Comparison of ENCODE assay signal across 16 mouse cellular contexts in genomic region chr6:127701036-127701783, GRCm38 (mm10).
DNase-seq lines count a peak whose midpoint lies in the region; ATAC-seq lines count a peak whose summit lies in the region.
"Had no signal": no experiment of that assay in that cellular context is flagged by ENCODE, and none has a peak within 500 bp of the region (broad histone marks: within the 10 kb centered on the region; RNA-seq: fewer than 3 reads in every experiment).

No protein-coding gene starts in this region.

- peak overlapping the region; percentile 30; the same call in 1 of the 2 replicates for H3K9ac ChIP-seq in forebrain, embryonic 14.5 days (ENCODE audit: low read length)
- H3K9ac ChIP-seq in midbrain, embryonic 11.5 days (ENCODE audit: low read length) = no peak overlapping the region
- H3K9ac ChIP-seq: heart, embryonic 13.5 days had no signal

- H3K4me1 ChIP-seq in forebrain, embryonic 14.5 days (ENCODE audit: control insufficient read depth, insufficient read depth, low read length) = peaks cover 15% of the 10 kb centered on the region
- H3K4me1 ChIP-seq in midbrain, embryonic 11.5 days (ENCODE audit: control insufficient read depth, insufficient read depth, low read length) = peaks cover 13% of the 10 kb centered on the region

- no peak overlapping the region for H3K4me2 ChIP-seq in forebrain, embryonic 14.5 days (ENCODE audit: low read length)
- H3K4me2 ChIP-seq in midbrain, embryonic 11.5 days = no peak overlapping the region
- H3K4me2 ChIP-seq: heart, embryonic 13.5 days; liver, embryonic 11.5 days had no signal

- H3K9me3 ChIP-seq in forebrain, embryonic 14.5 days (replicated peaks; ENCODE audit: control insufficient read depth, low read length) = no peaks in the 10 kb centered on the region
- no peaks in the 10 kb centered on the region for H3K9me3 ChIP-seq in midbrain, embryonic 11.5 days (ENCODE audit: control insufficient read depth, low read length)
- H3K9me3 ChIP-seq: heart, embryonic 13.5 days had no signal

- H3K27me3 ChIP-seq in forebrain, embryonic 14.5 days (replicated peaks; ENCODE audit: control insufficient read depth, insufficient read depth, low read length) = no peaks in the 10 kb centered on the region
- H3K27me3 ChIP-seq in midbrain, embryonic 11.5 days (ENCODE audit: control insufficient read depth, insufficient read depth, low read length) = 0 out of 2 replicates have a peak, but pooled peaks cover 2% of the 10 kb centered on the region
- H3K27me3 ChIP-seq: heart, embryonic 13.5 days had no signal

- peak; percentile 38 to 41 for DNase-seq in cerebellum, postnatal 14 days
- DNase-seq in forebrain, embryonic 14.5 days (ENCODE audit: low spot score) = peak; percentile 95
- DNase-seq in midbrain, embryonic 11.5 days (ENCODE audit: low spot score, missing footprints) = peak; percentile 93
- DNase-seq in retina, embryonic 14.5 days (ENCODE audit: low spot score) = peak; percentile 82
- DNase-seq in adrenal gland, postnatal 4 days (ENCODE audit: low spot score in 2 of 2) = no peak
- no peak for DNase-seq in urinary bladder, postnatal 36 days (ENCODE audit: low spot score in 2 of 2)
- DNase-seq in right cerebral cortex, postnatal 25 days = no peak
- DNase-seq: adrenal gland, postnatal 14 days; cerebellum, adult 9-11 months; kidney, adult 11 months; layer of hippocampus, adult 9-11 months; lung, postnatal 36 days; thymus, postnatal 4 days had no signal

- H3K36me3 ChIP-seq in forebrain, embryonic 14.5 days (ENCODE audit: control insufficient read depth, insufficient read depth, low read length) = 0 out of 2 replicates have a peak, but pooled peaks cover 7% of the 10 kb centered on the region
- no peaks in the 10 kb centered on the region; the same call in 1 of the 2 replicates for H3K36me3 ChIP-seq in midbrain, embryonic 11.5 days (ENCODE audit: control insufficient read depth, insufficient read depth, low read length)
- H3K36me3 ChIP-seq: heart, embryonic 13.5 days had no signal

- no peak overlapping the region for H3K4me3 ChIP-seq in forebrain, embryonic 14.5 days (ENCODE audit: low read depth, low read length)
- H3K4me3 ChIP-seq in midbrain, embryonic 11.5 days (ENCODE audit: low read depth, low read length) = no peak overlapping the region
- H3K4me3 ChIP-seq: heart, embryonic 13.5 days had no signal

- WGBS in forebrain, embryonic 14.5 days = 8% methylated on average over 9 of the region's 11 CpGs
- whole genome bisulfite sequencing in midbrain, embryonic 11.5 days = 25% methylated on average over 11 of the region's 11 CpGs

- H3K27ac ChIP-seq in forebrain, embryonic 14.5 days (ENCODE audit: low read depth, low read length) = peak overlapping the region; percentile 91
- peak overlapping the region; percentile 80 for H3K27ac ChIP-seq in midbrain, embryonic 11.5 days (ENCODE audit: low read depth, low read length)
- H3K27ac ChIP-seq: heart, embryonic 13.5 days had no signal

- no peak for ATAC-seq in cerebellum, adult (ENCODE audit: insufficient number of reproducible peaks, low FRiP score, low TSS enrichment)
- ATAC-seq in forebrain, embryonic 14.5 days = peak; percentile 95
- peak; percentile 94 for ATAC-seq in midbrain, embryonic 11.5 days (ENCODE audit: low FRiP score)

Comparison
In these comparisons a context has a peak if more than half of its experiments do, and no peak if none do; other contexts are left out.
1. DNase-seq: peak in cerebellum, postnatal 14 days (2 of 2), forebrain, embryonic 14.5 days (single experiment), midbrain, embryonic 11.5 days (single experiment) and retina, embryonic 14.5 days (single experiment); none in adrenal gland, postnatal 4 days (0 of 2), urinary bladder, postnatal 36 days (0 of 2) and right cerebral cortex, postnatal 25 days (single experiment).